Comparison of ENCODE assay signal across 14 mouse cellular contexts in genomic region chr5:12634227-12634980, GRCm38 (mm10).
DNase-seq lines count a peak whose midpoint lies in the region; ATAC-seq and TF ChIP-seq lines count a peak whose summit lies in the region.
"Had no signal": no experiment of that assay in that cellular context is flagged by ENCODE, and none has a peak within 500 bp of the region (broad histone marks: within the 10 kb centered on the region; RNA-seq: fewer than 3 reads in every experiment).

No protein-coding gene starts in this region.

- intact Hi-C loops in heart, adult 2 months (cut with DNase I): no loop called here

- TF ChIP-seq POLR2A in heart, adult 2 months (IDR thresholded peaks at IDR 0.05; ENCODE audit: insufficient read depth, low read depth, low read length): no peak

- no peaks in the 10 kb centered on the region for H3K27me3 ChIP-seq in forebrain, embryonic 10.5 days (ENCODE audit: poor library complexity, severe bottlenecking)
- H3K27me3 ChIP-seq in forebrain, embryonic 14.5 days (replicated peaks; ENCODE audit: control insufficient read depth, insufficient read depth, low read length): no peaks in the 10 kb centered on the region
- H3K27me3 ChIP-seq in midbrain, embryonic 14.5 days (ENCODE audit: control insufficient read depth, insufficient read depth, low read length): no peaks in the 10 kb centered on the region
- no peaks in the 10 kb centered on the region for H3K27me3 ChIP-seq in heart, adult 2 months (ENCODE audit: control insufficient read depth, insufficient read depth, low read length)
- H3K27me3 ChIP-seq: embryonic facial prominence, embryonic 13.5 days; heart, embryonic 12.5 days had no signal

- no peaks in the 10 kb centered on the region for H3K36me3 ChIP-seq in forebrain, embryonic 10.5 days (replicated peaks)
- no peaks in the 10 kb centered on the region for H3K36me3 ChIP-seq in forebrain, embryonic 14.5 days (ENCODE audit: control insufficient read depth, insufficient read depth, low read length)
- H3K36me3 ChIP-seq in midbrain, embryonic 14.5 days (ENCODE audit: control insufficient read depth, insufficient read depth, low read length): no peaks in the 10 kb centered on the region
- no peaks in the 10 kb centered on the region for H3K36me3 ChIP-seq in heart, adult 2 months (ENCODE audit: control insufficient read depth, insufficient read depth, low read length)
- H3K36me3 ChIP-seq: embryonic facial prominence, embryonic 13.5 days; heart, embryonic 12.5 days had no signal

- no peaks in the 10 kb centered on the region for H3K9me3 ChIP-seq in forebrain, embryonic 10.5 days
- H3K9me3 ChIP-seq in forebrain, embryonic 14.5 days (replicated peaks; ENCODE audit: control insufficient read depth, low read length): no peaks in the 10 kb centered on the region
- H3K9me3 ChIP-seq in midbrain, embryonic 14.5 days (ENCODE audit: control insufficient read depth, low read length): no peaks in the 10 kb centered on the region
- H3K9me3 ChIP-seq: embryonic facial prominence, embryonic 13.5 days; heart, embryonic 12.5 days had no signal

- no peaks in the 10 kb centered on the region for H3K79me2 ChIP-seq in heart, adult 2 months (replicated peaks; ENCODE audit: control insufficient read depth, insufficient read depth, low read length)

- no peak for TF ChIP-seq EP300 in heart, adult 2 months (IDR thresholded peaks at IDR 0.05; ENCODE audit: insufficient read depth, low read depth, low read length)

- peak overlapping the region; percentile 62 for H3K27ac ChIP-seq in forebrain, embryonic 10.5 days
- H3K27ac ChIP-seq in forebrain, embryonic 14.5 days (ENCODE audit: low read depth, low read length): no peak overlapping the region
- no peak overlapping the region for H3K27ac ChIP-seq in midbrain, embryonic 14.5 days (replicated peaks; ENCODE audit: low read depth, low read length)
- H3K27ac ChIP-seq in heart, adult 2 months: no peak overlapping the region
- H3K27ac ChIP-seq: embryonic facial prominence, embryonic 13.5 days; layer of hippocampus, adult 2 months had no signal

- no peak overlapping the region for H3K4me3 ChIP-seq in forebrain, embryonic 10.5 days
- no peak overlapping the region for H3K4me3 ChIP-seq in forebrain, embryonic 14.5 days (ENCODE audit: low read depth, low read length)
- H3K4me3 ChIP-seq in midbrain, embryonic 14.5 days (replicated peaks; ENCODE audit: low read depth, low read length): no peak overlapping the region
- no peak overlapping the region for H3K4me3 ChIP-seq in heart, adult 2 months
- H3K4me3 ChIP-seq: embryonic facial prominence, embryonic 13.5 days; heart, embryonic 12.5 days; layer of hippocampus, adult 2 months had no signal

- H3K4me1 ChIP-seq in forebrain, embryonic 10.5 days: peaks cover 20% of the 10 kb centered on the region
- H3K4me1 ChIP-seq in forebrain, embryonic 14.5 days (ENCODE audit: control insufficient read depth, insufficient read depth, low read length): no peaks in the 10 kb centered on the region
- H3K4me1 ChIP-seq in midbrain, embryonic 14.5 days (ENCODE audit: control insufficient read depth, insufficient read depth, low read length): 0 out of 2 replicates have a peak, but pooled peaks cover 5% of the 10 kb centered on the region
- no peaks in the 10 kb centered on the region for H3K4me1 ChIP-seq in heart, adult 2 months (ENCODE audit: control insufficient read depth, insufficient read depth, low read length)
- H3K4me1 ChIP-seq: heart, embryonic 12.5 days had no signal

- no peak overlapping the region for H3K9ac ChIP-seq in forebrain, embryonic 14.5 days (ENCODE audit: low read length)
- no peak overlapping the region for H3K9ac ChIP-seq in midbrain, embryonic 14.5 days (replicated peaks; ENCODE audit: low read length)
- H3K9ac ChIP-seq in heart, adult 2 months (ENCODE audit: low read depth, low read length): no peak overlapping the region
- H3K9ac ChIP-seq: embryonic facial prominence, embryonic 13.5 days; heart, embryonic 12.5 days; liver, postnatal 0 days had no signal

- H3K4me2 ChIP-seq in forebrain, embryonic 14.5 days (ENCODE audit: low read length): no peak overlapping the region
- peak overlapping the region; percentile 19; the same call in 1 of the 2 replicates for H3K4me2 ChIP-seq in midbrain, embryonic 14.5 days (ENCODE audit: low read length)
- H3K4me2 ChIP-seq: embryonic facial prominence, embryonic 13.5 days; heart, embryonic 12.5 days had no signal

- no peak for TF ChIP-seq CTCF in heart, adult 2 months (IDR thresholded peaks at IDR 0.05)

- peak; percentile 18 for DNase-seq in forebrain, embryonic 10.5 days (ENCODE audit: extremely low spot score, low spot score)
- DNase-seq in forebrain, embryonic 14.5 days (ENCODE audit: low spot score): no peak
- peak; percentile 3 for DNase-seq in right cerebral cortex, postnatal 4 days
- DNase-seq in right cerebral cortex, postnatal 25 days: no peak
- peak; percentile 42 for DNase-seq in midbrain, embryonic 14.5 days
- DNase-seq in heart, adult 2 months: no peak
- no peak for DNase-seq in gastrocnemius, adult 18-20 months (ENCODE audit: low spot score)
- DNase-seq in spleen, postnatal 4 days (ENCODE audit: low spot score in 2 of 2): no peak
- DNase-seq: cerebellum, adult 11-12 months; left cerebral cortex, postnatal 4 days; liver, postnatal 0 days had no signal

- no peak for ATAC-seq in forebrain, embryonic 14.5 days
- no peak for ATAC-seq in midbrain, embryonic 14.5 days (ENCODE audit: low FRiP score, low TSS enrichment)
- ATAC-seq: liver, postnatal 0 days had no signal

- WGBS in forebrain, embryonic 10.5 days: 24% methylated on average over 8 of the region's 8 CpGs
- WGBS in forebrain, embryonic 14.5 days: 28% methylated on average over 8 of the region's 8 CpGs
- 12% methylated on average over 8 of the region's 8 CpGs for WGBS in midbrain, embryonic 14.5 days
- WGBS in heart, adult 2 months: 46% methylated on average over 8 of the region's 8 CpGs

Comparison
In these comparisons a context has a peak if more than half of its experiments do, and no peak if none do; other contexts are left out.
1. DNase-seq: peak in forebrain, embryonic 10.5 days (single experiment), right cerebral cortex, postnatal 4 days (single experiment) and midbrain, embryonic 14.5 days (single experiment); none in forebrain, embryonic 14.5 days (single experiment), right cerebral cortex, postnatal 25 days (single experiment), heart, adult 2 months (0 of 2), gastrocnemius, adult 18-20 months (single experiment) and spleen, postnatal 4 days (0 of 2).